Mouse (Mus musculus) small intestine, adult 2 months (tissue): ENCODE results near the gene Osgep.

Source experiments
- CTCF ChIP-seq: fragments of 200-500 bp; IDR thresholded peaks from 2 replicates; pipeline ENCODE4 v1.5.1; 2012; ENCODE audit warnings: low read depth, mild to moderate bottlenecking, control low read depth, inconsistent platforms, low read length, moderate library complexity, mixed read lengths; ENCODE audit not compliant: insufficient replicate concordance, insufficient read length; ENCODE audit errors: extremely low read depth
- POLR2A ChIP-seq: fragments of 200-500 bp; IDR thresholded peaks from 2 replicates; pipeline ENCODE4 v1.6.1; 2012; ENCODE audit warnings: low read depth, mild to moderate bottlenecking, control low read depth, inconsistent platforms, low read length, moderate library complexity

DNA sequence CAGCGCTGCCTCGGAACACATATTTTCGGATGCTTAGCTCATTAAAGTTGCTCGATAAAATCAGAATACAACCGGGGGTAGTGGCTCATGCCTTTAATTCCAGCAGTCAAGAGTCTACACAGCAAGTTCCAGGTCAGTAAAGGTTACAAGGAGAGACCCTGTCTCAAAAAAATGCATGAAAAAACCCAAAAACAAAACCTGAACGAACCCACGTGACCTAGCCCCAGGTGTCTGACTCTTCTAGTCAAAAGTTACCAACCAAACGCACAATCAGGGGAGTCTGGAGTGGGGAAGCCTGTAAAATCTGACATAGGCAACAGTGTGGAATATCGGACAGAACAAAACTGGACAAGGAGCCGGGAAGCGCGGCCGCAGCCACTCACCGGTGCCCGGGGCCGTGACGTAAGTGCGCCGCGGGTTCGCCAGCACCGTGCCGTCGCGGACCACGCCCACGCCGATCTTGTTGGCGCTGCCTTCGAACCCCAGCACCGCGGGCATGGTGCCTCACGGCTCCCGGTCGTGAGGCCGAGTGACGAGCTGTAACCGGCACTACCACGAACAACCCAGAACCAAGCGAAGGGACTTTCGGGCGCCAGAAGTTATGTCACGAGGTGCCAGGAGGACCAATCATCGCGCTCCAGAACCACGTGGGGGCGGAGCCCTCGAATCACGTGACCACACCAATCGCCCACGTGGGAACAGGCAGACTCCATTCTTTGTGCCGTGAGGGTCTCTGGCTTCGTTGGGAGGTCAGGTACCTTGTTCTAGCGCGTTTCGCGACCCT, at the start of gene Osgep, which contains the start of gene Apex1:
- TF ChIP-seq CTCF: no peak
- peak; percentile 74; the same call in 1 of the 2 replicates for TF ChIP-seq POLR2A
